Mouse (Mus musculus): ENCODE measurements at regions not wholly inside any gene's neighbourhood (a gene's known extent, or its start where the extent isn't known, plus 50 kb on each side); places are given as distances from the start of the nearest gene placed in this dataset.

- Histone ChIP-seq H3K4me3 (replicated peaks in 1 of 3; ENCODE audit: low read depth in 2 of 3, low read length in 2 of 3, poor library complexity in 1 of 3) (no peak overlapping the region), H3K79me2 (replicated peaks; ENCODE audit: control insufficient read depth, extremely low read depth, insufficient read depth, poor library complexity, severe bottlenecking) (no peaks in the 10 kb centered on the region), H3K9ac (ENCODE audit: insufficient read depth, low read depth) (no peak overlapping the region), H3K36me3 (replicated peaks in 1 of 2; ENCODE audit: control insufficient read depth in 1 of 2, insufficient read depth in 1 of 2, low read length in 1 of 2) (no peaks in the 10 kb centered on the region), H3K27me3 (replicated peaks) (peaks cover 22% of the 10 kb centered on the region), H3K4me2 (ENCODE audit: insufficient read depth, low read depth, poor library complexity, severe bottlenecking) (no peak overlapping the region), H3K27ac (ENCODE audit: insufficient read depth, low read depth) (no peak overlapping the region), H3K4me1 (ENCODE audit: control insufficient read depth in 1 of 2, insufficient read depth in 2 of 2) (no peaks in the 10 kb centered on the region), H3K9me3 (replicated peaks; ENCODE audit: low read length) (no peaks in the 10 kb centered on the region)
- no peak for DNase-seq (ENCODE audit: extremely low read depth)
- TF ChIP-seq MAX (IDR thresholded peaks at IDR 0.05; ENCODE audit: low read length) = no peak
- no peak for TF ChIP-seq NELFE (IDR thresholded peaks at IDR 0.05; ENCODE audit: low read depth, low read length)
- no peak for TF ChIP-seq EP300 (IDR thresholded peaks at IDR 0.05; ENCODE audit: low read length)
- TF ChIP-seq USF2 (conservative IDR thresholded peaks at IDR 0.05; ENCODE audit: low read depth, low read length) = no peak
- TF ChIP-seq KAT2A (IDR thresholded peaks at IDR 0.05; ENCODE audit: insufficient replicate concordance, low read length) = no peak
- no peak for TF ChIP-seq SMC3 (IDR thresholded peaks at IDR 0.05; ENCODE audit: low read depth, low read length)
- no peak for TF ChIP-seq ZC3H11A (IDR thresholded peaks at IDR 0.05; ENCODE audit: low read depth, low read length)
- TF ChIP-seq CTCF (conservative IDR thresholded peaks at IDR 0.05 in 1 of 2, IDR thresholded peaks at IDR 0.05 in 1 of 2; ENCODE audit: low read depth in 2 of 2, low read length in 2 of 2) = no peak
- TF ChIP-seq MAFK (IDR thresholded peaks at IDR 0.05; ENCODE audit: insufficient replicate concordance, low read length) = no peak
- no peak for TF ChIP-seq ZNF384 (IDR thresholded peaks at IDR 0.05; ENCODE audit: low read depth, low read length)
- no peak for TF ChIP-seq ETS1 (conservative IDR thresholded peaks at IDR 0.05; ENCODE audit: low read depth, low read length)
- TF ChIP-seq CHD2 (IDR thresholded peaks at IDR 0.05; ENCODE audit: low read length) = no peak
- no peak for TF ChIP-seq E2F4 (IDR thresholded peaks at IDR 0.05; ENCODE audit: insufficient replicate concordance, low read depth, low read length)
- TF ChIP-seq BHLHE40 (IDR thresholded peaks at IDR 0.05; ENCODE audit: low read depth, low read length) = no peak
- no peak for TF ChIP-seq SIN3A (IDR thresholded peaks at IDR 0.05; ENCODE audit: low read length)
- no peak for TF ChIP-seq JUN (IDR thresholded peaks at IDR 0.05; ENCODE audit: insufficient read depth, low read depth, low read length)
- no peak for TF ChIP-seq POLR2AphosphoS2 (IDR thresholded peaks at IDR 0.05; ENCODE audit: low read depth, low read length)
- TF ChIP-seq MYC (IDR thresholded peaks at IDR 0.05; ENCODE audit: low read depth, low read length) = no peak
- TF ChIP-seq USF1 (IDR thresholded peaks at IDR 0.05; ENCODE audit: low read depth, low read length) = no peak
- no peak for TF ChIP-seq ZKSCAN1 (IDR thresholded peaks at IDR 0.05; ENCODE audit: borderline replicate concordance, low read depth, low read length)
- dilution Hi-C loops (cut with MboI; ENCODE audit: extremely low pct_ligation_motif_present, extremely low pct_unique_long_range_greater_than_20kb, low sequenced_read_pairs) = no loop called here
- in situ Hi-C loops (cut with MboI; ENCODE audit: low pct_ligation_motif_present, low pct_unique_long_range_greater_than_20kb, low sequenced_read_pairs) = no loop called here
Measured at GRCm38 (mm10) chr16:29718965-29719364, 139.8 kb downstream of the Opa1 start.

- dilution Hi-C loops (cut with MboI; ENCODE audit: extremely low pct_ligation_motif_present, extremely low pct_unique_long_range_greater_than_20kb, low sequenced_read_pairs) = no loop called here
Measured at GRCm38 (mm10) chr16:29719571-29720451, 140.7 kb downstream of the Opa1 start.

More at GRCm38 (mm10) chr16:29719571-29720451, 140.7 kb downstream of the Opa1 start:
- H3K4me1 ChIP-seq (ENCODE audit: control insufficient read depth in 1 of 2, insufficient read depth in 2 of 2) = no peaks in the 10 kb centered on the region
- no peak overlapping the region for H3K27ac ChIP-seq (ENCODE audit: insufficient read depth, low read depth)
- no peak overlapping the region for H3K4me2 ChIP-seq (ENCODE audit: insufficient read depth, low read depth, poor library complexity, severe bottlenecking)
- no peak for DNase-seq (ENCODE audit: extremely low read depth)
- H3K9me3 ChIP-seq (replicated peaks; ENCODE audit: low read length) = no peaks in the 10 kb centered on the region
- H3K27me3 ChIP-seq (replicated peaks) = peaks cover 24% of the 10 kb centered on the region
- TF ChIP-seq ZC3H11A (IDR thresholded peaks at IDR 0.05; ENCODE audit: low read depth, low read length) = no peak
- TF ChIP-seq PAX5 (IDR thresholded peaks at IDR 0.05; ENCODE audit: low read length) = no peak
- TF ChIP-seq ETS1 (conservative IDR thresholded peaks at IDR 0.05; ENCODE audit: low read depth, low read length) = no peak
- TF ChIP-seq JUN (IDR thresholded peaks at IDR 0.05; ENCODE audit: insufficient read depth, low read depth, low read length) = no peak
- no peak for TF ChIP-seq KAT2A (IDR thresholded peaks at IDR 0.05; ENCODE audit: insufficient replicate concordance, low read length)
- no peak for TF ChIP-seq ZMIZ1 (IDR thresholded peaks at IDR 0.05; ENCODE audit: low read depth, low read length)
- no peak for TF ChIP-seq ZNF384 (IDR thresholded peaks at IDR 0.05; ENCODE audit: low read depth, low read length)
- no peak for TF ChIP-seq GABPA (IDR thresholded peaks at IDR 0.05; ENCODE audit: insufficient replicate concordance, low read depth, low read length)
- no peak for TF ChIP-seq POLR2AphosphoS2 (IDR thresholded peaks at IDR 0.05; ENCODE audit: low read depth, low read length)
- no peak for TF ChIP-seq USF2 (conservative IDR thresholded peaks at IDR 0.05; ENCODE audit: low read depth, low read length)
- TF ChIP-seq CHD2 (IDR thresholded peaks at IDR 0.05; ENCODE audit: low read length) = no peak
- TF ChIP-seq BHLHE40 (IDR thresholded peaks at IDR 0.05; ENCODE audit: low read depth, low read length) = no peak
- no peak for TF ChIP-seq EP300 (IDR thresholded peaks at IDR 0.05; ENCODE audit: low read length)
- TF ChIP-seq RAD21 (IDR thresholded peaks at IDR 0.05; ENCODE audit: low read depth, low read length) = no peak
- in situ Hi-C loops (cut with MboI; ENCODE audit: low pct_ligation_motif_present, low pct_unique_long_range_greater_than_20kb, low sequenced_read_pairs) = loop anchor here (10.0 kb wide), 1 partner anchor 525 kb away; no protein-coding TSS in a partner anchor
- no peak overlapping the region for H3K4me3 ChIP-seq (replicated peaks in 1 of 3; ENCODE audit: low read depth in 2 of 3, low read length in 2 of 3, poor library complexity in 1 of 3)
- H3K9ac ChIP-seq (ENCODE audit: insufficient read depth, low read depth) = no peak overlapping the region
- H3K79me2 ChIP-seq (replicated peaks; ENCODE audit: control insufficient read depth, extremely low read depth, insufficient read depth, poor library complexity, severe bottlenecking) = no peaks in the 10 kb centered on the region
- no peaks in the 10 kb centered on the region for H3K36me3 ChIP-seq (replicated peaks in 1 of 2; ENCODE audit: control insufficient read depth in 1 of 2, insufficient read depth in 1 of 2, low read length in 1 of 2)

All from CH12.LX (cell line).